Mouse (Mus musculus): ENCODE results near the gene Gm13090.

- TF ChIP-seq CTCF (IDR thresholded peaks at IDR 0.05; ENCODE audit: insufficient read depth, low read depth, low read length), result no peak
- TF ChIP-seq POLR2A (IDR thresholded peaks at IDR 0.05; ENCODE audit: insufficient read depth, low read depth, low read length), result no peak
Measured at GRCm38 (mm10) chr4:151114574-151114973, 25.2 kb downstream of the Gm13090 start.
